Mouse (Mus musculus) lung, embryonic 14.5 days (tissue): Measurements from ENCODE around the gene Bcl2. TPM values are rescaled to one million over a fixed set of nuclear protein-coding genes. Genes with fewer than 3 reads are reported as not detected.

Experiments
- ATAC-seq: fragments of 200-750 bp; cut with Nextera tagmentation; 2 replicates; pipeline ENCODE4 v1.8.0; 2017; ENCODE audit warnings: mild to moderate bottlenecking, moderate TSS enrichment, moderate library complexity; ENCODE audit not compliant: insufficient read depth
- DNase-seq: peaks from one replicate; pipeline ENCODE4 v3.0.0-alpha.2; 2015
- H3K27ac ChIP-seq: fragments of 300-500 bp; sonication (generic); 2 replicates; pipeline ENCODE4 v1.5.1; 2014; ENCODE audit warnings: low read depth, mild to moderate bottlenecking, moderate library complexity
- H3K27me3 ChIP-seq: fragments of 300-500 bp; sonication (generic); 2 replicates; pipeline ENCODE4 v1.6.1; 2014; ENCODE audit warnings: low read length, control low read depth; ENCODE audit not compliant: insufficient read depth
- H3K36me3 ChIP-seq: fragments of 300-500 bp; sonication (generic); 2 replicates; pipeline ENCODE4 v1.6.1; 2014; ENCODE audit warnings: control low read depth; ENCODE audit not compliant: insufficient read depth
- H3K4me1 ChIP-seq: fragments of 300-500 bp; sonication (generic); 2 replicates; pipeline ENCODE4 v1.6.1; 2014; ENCODE audit warnings: antibody characterized with exemption, control low read depth; ENCODE audit not compliant: insufficient read depth
- H3K4me2 ChIP-seq: fragments of 300-500 bp; sonication (generic); 2 replicates; pipeline ENCODE4 v1.6.1; 2014; ENCODE audit warnings: mild to moderate bottlenecking
- H3K4me3 ChIP-seq: fragments of 300-500 bp; sonication (generic); 2 replicates; pipeline ENCODE4 v1.5.1; 2014; ENCODE audit warnings: low read depth, low read length
- H3K9ac ChIP-seq: fragments of 300-500 bp; sonication (generic); 2 replicates; pipeline ENCODE4 v1.6.1; 2014
- H3K9me3 ChIP-seq: fragments of 300-500 bp; sonication (generic); 2 replicates; pipeline ENCODE4 v1.6.1; 2016; ENCODE audit warnings: low read depth, low read length, control low read depth
- CTCF ChIP-seq: IDR thresholded peaks from 2 replicates; pipeline ENCODE4 v1.5.1; 2016; ENCODE audit warnings: antibody characterized with exemption, low read depth
- WGBS: fragments of 180-500 bp; shearing (Covaris S2); extraction: QIAGEN DNeasy Blood & Tissue Kit; methylation state at CpG from one replicate; pipeline ENCODE4 v1.1.7; 2014; 5-methylcytosine and 5-hydroxymethylcytosine counted together
- polyA plus RNA-seq: library from polyadenylated mRNA; unstranded; fragments of >200 nt; fragmentation: Nextera tagmentation; extraction: Ambion mirVana; gene quantifications from 2 replicates; pipeline ENCODE4 v1.2.1, GENCODE M21; 2014

Gene Bcl2
- polyA plus RNA-seq, 1 experiment from 2014 or later: 16.5 TPM

DNA sequence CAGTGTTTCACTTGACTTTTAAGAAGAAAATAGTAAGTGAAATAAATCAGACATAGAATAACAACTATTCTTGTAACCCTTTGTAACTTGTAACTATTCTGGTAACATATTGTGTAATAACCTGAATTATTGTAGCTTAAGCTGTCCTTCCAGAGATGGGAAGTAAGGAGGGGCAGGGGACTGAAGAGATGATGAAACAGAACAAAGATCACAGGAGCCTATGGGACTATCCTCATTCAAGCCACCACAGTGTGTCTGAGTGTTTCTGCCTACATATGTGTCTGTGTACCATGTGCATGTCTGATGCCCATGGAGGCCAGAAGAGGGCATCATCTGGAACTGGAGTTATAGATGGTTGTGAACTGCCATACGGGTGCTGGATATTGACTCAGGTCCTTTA lies 49.1 kb downstream of the Bcl2 start:
- 83% methylated on average over 1 of the region's 1 CpGs for WGBS

GRCm38 (mm10) chr1:106662486-106662885 lies 51.6 kb downstream of the Bcl2 start:
- WGBS: 81% methylated on average over 5 of the region's 5 CpGs

More for the DNA sequence above, 49.1 kb downstream of the Bcl2 start:
- ATAC-seq: no peak
- Histone ChIP-seq H3K9ac (no peak overlapping the region), H3K36me3 (0 out of 2 replicates have a peak, but pooled peaks cover 4% of the 10 kb centered on the region), H3K4me2 (no peak overlapping the region), H3K9me3 (no peaks in the 10 kb centered on the region), H3K27me3 (no peaks in the 10 kb centered on the region), H3K4me3 (no peak overlapping the region), H3K27ac (no peak overlapping the region), H3K4me1 (no peaks in the 10 kb centered on the region)
- no peak for DNase-seq
- no peak for TF ChIP-seq CTCF

DNA sequence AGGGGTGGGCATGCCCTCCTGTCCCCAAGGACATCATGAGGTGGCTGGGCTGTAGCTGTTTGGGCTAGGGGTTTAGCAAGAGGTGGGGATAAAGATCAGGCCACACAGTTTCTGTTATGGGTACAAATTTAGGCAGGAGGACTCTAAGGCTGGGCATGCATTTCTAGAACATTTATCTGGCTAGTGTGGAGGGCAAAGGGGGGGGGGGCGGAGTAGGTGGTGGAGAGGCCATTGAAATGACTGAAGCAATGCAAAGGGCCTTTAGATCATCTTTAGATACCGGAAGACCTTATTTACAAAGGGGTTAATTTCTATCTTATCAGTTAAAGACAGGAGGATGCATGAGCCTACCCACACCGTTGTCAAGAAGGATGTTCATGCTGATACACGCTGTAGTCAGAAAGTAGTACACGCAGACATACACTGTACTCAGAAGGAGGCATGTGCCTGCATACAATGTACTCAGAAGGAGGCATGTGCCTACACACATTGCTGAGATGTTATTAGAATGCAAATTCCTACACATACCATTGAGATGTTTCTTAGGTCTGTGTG lies 55.7 kb downstream of the Bcl2 start:
- no peaks in the 10 kb centered on the region for H3K9me3 ChIP-seq
- 84% methylated on average over 5 of the region's 5 CpGs for WGBS
- H3K36me3 ChIP-seq: 0 out of 2 replicates have a peak, but pooled peaks cover 4% of the 10 kb centered on the region
- H3K27ac ChIP-seq: no peak overlapping the region
- no peak for TF ChIP-seq CTCF
- H3K4me1 ChIP-seq: no peaks in the 10 kb centered on the region
- no peak for ATAC-seq
- no peak overlapping the region for H3K4me3 ChIP-seq
- no peaks in the 10 kb centered on the region for H3K27me3 ChIP-seq
- no peak for DNase-seq
- no peak overlapping the region for H3K4me2 ChIP-seq
- no peak overlapping the region for H3K9ac ChIP-seq

More at GRCm38 (mm10) chr1:106662486-106662885, 51.6 kb downstream of the Bcl2 start:
- Histone ChIP-seq H3K27ac (no peak overlapping the region), H3K4me1 (no peaks in the 10 kb centered on the region), H3K36me3 (0 out of 2 replicates have a peak, but pooled peaks cover 4% of the 10 kb centered on the region), H3K9ac (no peak overlapping the region), H3K4me2 (no peak overlapping the region), H3K27me3 (no peaks in the 10 kb centered on the region), H3K9me3 (no peaks in the 10 kb centered on the region), H3K4me3 (no peak overlapping the region)
- ATAC-seq (no peak), DNase-seq (no peak)
- no peak for TF ChIP-seq CTCF

DNA sequence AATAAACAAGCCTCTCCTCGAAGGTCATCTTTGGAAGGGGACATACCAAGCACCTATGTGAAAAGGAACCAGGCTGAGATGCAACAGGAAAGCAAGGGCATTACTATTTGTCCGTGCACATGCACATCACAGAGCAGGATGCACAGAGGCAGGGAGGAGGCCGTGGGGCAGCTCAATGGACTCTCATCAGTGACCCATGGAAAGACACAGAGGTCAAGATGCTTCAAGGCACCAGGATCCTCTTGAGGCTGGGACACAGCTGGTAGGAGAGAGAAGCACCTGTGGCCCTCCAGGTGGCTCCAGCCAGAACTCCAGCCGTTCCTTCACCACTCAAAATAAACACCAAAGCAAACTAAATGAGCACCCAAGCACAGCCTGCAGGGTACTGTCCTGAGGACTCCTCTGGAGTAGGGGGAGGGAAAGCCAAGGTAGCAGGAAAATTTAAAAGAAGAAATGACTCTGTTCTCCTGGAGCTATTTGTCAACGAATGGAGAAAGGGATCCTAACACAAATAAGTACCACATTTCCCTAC lies 57.8 kb downstream of the Bcl2 start:
- no peak overlapping the region for H3K27ac ChIP-seq
- no peaks in the 10 kb centered on the region for H3K4me1 ChIP-seq
- no peak overlapping the region for H3K4me2 ChIP-seq
- H3K9ac ChIP-seq: no peak overlapping the region
- no peaks in the 10 kb centered on the region for H3K9me3 ChIP-seq
- WGBS: 51% methylated on average over 5 of the region's 5 CpGs
- no peak for ATAC-seq
- DNase-seq: no peak
- H3K4me3 ChIP-seq: no peak overlapping the region
- H3K36me3 ChIP-seq: no peaks in the 10 kb centered on the region
- H3K27me3 ChIP-seq: no peaks in the 10 kb centered on the region
- TF ChIP-seq CTCF: no peak

DNA sequence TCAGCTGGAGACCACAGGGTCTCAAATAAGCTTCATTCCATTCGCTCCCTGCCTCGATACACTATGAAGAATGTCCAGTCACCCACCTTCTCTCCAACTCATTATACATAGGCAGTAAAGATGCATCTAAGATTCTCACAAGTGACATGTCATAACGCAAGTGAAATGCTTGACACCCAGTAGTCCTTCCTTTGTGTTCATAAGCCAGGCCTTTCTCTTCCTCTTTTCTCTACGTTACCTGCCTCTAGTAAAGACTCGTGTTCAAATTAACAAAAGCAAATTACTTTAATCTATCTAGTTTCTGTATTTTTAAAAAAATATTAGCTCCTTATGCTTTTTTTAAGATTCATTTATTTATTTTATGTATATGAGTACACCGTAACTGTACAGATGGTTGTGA lies 59.8 kb downstream of the Bcl2 start:
- Histone ChIP-seq H3K4me3 (no peak overlapping the region), H3K27ac (no peak overlapping the region), H3K4me1 (no peaks in the 10 kb centered on the region), H3K9me3 (no peaks in the 10 kb centered on the region), H3K9ac (no peak overlapping the region), H3K4me2 (no peak overlapping the region), H3K27me3 (no peaks in the 10 kb centered on the region), H3K36me3 (no peaks in the 10 kb centered on the region)
- ATAC-seq: no peak
- TF ChIP-seq CTCF: no peak
- WGBS: 86% methylated on average over 6 of the region's 6 CpGs
- DNase-seq: no peak

DNA sequence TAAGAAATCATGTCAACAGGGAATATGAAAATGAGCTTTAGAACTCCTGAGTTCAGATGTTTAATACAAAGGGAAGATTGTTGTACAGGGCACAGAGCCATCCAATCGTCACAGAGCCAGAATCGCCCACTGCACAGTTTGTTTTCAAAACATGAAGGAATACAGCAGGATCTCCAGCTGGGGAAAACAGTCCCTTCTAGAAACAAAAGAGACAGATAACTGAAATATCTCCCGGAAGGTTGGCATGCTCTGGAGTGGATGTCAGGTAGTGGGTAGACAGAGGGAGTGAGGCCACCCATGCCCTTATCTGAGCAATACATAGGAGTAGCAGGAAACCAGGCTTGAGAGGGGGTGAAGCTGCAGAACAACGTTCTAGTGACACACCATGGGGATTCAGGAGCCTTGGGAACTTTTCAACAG lies 60.6 kb downstream of the Bcl2 start:
- no peak overlapping the region for H3K27ac ChIP-seq
- TF ChIP-seq CTCF: no peak
- DNase-seq (no peak), ATAC-seq (no peak)
- 64% methylated on average over 4 of the region's 4 CpGs for WGBS
- no peaks in the 10 kb centered on the region for H3K4me1 ChIP-seq
- H3K4me2 ChIP-seq: no peak overlapping the region
- no peaks in the 10 kb centered on the region for H3K36me3 ChIP-seq
- H3K4me3 ChIP-seq: no peak overlapping the region
- no peak overlapping the region for H3K9ac ChIP-seq
- H3K9me3 ChIP-seq: no peaks in the 10 kb centered on the region
- H3K27me3 ChIP-seq: no peaks in the 10 kb centered on the region

DNA sequence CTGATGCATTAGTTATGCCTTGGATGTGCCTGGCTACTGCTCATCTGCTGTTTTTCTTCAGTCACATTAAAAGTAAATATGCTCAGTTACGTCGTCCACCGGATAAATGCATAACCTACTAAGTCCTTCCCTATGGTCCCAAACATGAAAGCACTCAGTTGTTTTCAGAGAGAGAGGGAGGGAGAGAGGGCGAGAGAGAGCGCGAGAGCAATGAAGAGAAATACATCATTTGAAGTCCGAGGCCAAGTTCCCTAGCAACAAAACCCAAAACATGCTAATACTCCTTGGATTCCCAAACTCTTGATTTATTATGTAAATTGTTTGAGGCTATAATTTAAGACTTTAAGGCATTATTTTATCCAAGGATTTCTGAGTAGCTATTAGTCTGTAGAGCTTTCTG lies 62.9 kb downstream of the Bcl2 start:
- Histone ChIP-seq H3K27me3 (no peaks in the 10 kb centered on the region), H3K4me2 (no peak overlapping the region), H3K36me3 (no peaks in the 10 kb centered on the region), H3K27ac (no peak overlapping the region), H3K4me3 (no peak overlapping the region), H3K9me3 (no peaks in the 10 kb centered on the region), H3K9ac (no peak overlapping the region), H3K4me1 (no peaks in the 10 kb centered on the region)
- no peak for TF ChIP-seq CTCF
- WGBS: 71% methylated on average over 7 of the region's 7 CpGs
- DNase-seq: no peak
- no peak for ATAC-seq
